Mouse (Mus musculus) spleen, postnatal 36 days (tissue): Measurements from ENCODE around the gene Gm29797.

ENCODE experiments used
- DNase-seq, 2 experiments: peaks; one replicate each; pipeline ENCODE4 v3.0.0; 2022; ENCODE audit warnings: low spot score in 2 of 2, mixed read lengths in 1 of 2

Gm29797 gene

DNA sequence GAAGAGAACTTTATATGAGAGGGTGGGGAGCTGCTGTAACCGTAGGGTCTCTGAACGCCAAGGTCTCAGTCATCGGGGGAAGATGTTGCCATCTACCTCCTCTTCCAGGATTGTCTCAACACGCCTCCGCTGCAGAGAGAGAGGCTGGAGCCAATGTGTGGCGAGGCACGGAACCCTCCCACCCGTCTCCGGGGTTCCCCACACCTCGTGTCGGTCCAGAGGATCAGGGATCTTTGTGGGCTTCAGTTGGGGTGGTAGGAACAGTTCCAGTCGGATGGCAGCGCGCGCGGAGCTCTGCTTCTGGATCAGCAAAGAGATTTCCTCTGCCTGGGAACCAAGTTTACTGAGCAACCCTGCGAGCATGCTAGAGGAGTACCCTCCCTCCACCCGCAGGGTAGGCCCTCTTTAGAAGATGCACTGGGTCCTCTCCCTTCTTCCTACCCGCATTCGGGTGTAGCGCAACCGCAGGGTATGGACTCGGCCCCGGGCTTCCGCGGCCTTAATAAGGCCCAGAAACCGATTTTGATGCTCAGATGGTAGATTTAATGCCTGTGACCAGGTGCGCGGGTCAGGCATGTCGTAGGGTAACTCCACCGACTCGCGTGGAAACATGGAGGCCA lies 40.1 kb downstream of the Gm29797 start:
- DNase-seq: no peak

DNA sequence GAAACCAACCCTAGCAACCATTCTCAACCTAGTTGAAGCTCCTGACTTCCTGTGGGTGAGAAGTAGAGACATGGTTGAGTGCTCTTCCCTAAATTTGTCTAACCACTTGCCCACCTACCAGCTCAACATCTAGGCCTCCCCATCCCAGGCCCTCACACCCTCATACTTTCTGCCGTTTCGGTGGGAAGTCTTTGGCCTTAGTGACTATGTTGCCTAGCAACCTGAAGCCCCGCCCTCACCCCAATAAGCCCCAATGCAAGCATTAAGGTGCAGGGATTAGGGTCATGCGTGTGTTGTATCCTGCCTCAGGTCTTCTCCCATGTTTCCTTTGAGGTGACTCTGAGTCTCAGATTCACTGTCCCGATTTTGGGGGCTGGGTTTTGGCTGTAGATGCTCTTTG lies 41.4 kb downstream of the Gm29797 start, which contains the start of gene Lkaaear1:
Lkaaear1 (minus strand) TSS at position 202 of the 400 bp plus-strand sequence.
- no peak for DNase-seq

DNA sequence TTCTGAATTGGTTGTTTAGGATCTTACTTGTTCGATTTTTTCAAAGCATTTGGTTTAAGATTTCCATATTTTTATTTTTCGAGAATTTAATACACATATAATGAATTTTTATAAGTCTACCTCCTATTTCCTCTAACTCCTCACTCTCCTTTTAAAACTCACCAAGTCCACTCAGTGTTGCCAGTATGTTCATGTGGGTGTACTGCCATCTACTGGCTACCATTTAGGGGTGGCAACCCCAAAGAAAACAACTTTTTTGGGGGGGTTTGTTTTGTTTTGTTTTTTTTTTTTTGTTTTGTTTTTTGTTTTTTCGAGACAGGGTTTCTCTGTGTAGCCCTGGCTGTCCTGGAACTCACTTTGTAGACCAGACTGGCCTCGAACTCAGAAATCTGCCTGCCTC lies 49.8 kb downstream of the Gm29797 start:
- no peak for DNase-seq
